Mouse (Mus musculus) neural tube, embryonic 14.5 days (tissue): ENCODE data around the gene Zfp978. TPM values are rescaled to one million over a fixed set of nuclear protein-coding genes. Genes with fewer than 3 reads are reported as not detected.
A peak's percentile ranks its signal among the peaks of the same experiment; 100 is the strongest.
"Not testable (repeated sequence)": the region's sequence is repeated elsewhere in the genome, so short reads cannot be mapped to it uniquely, and the experiment has no call there.

Source experiments
- ATAC-seq: fragments of 200-750 bp; cut with Nextera tagmentation; 2 replicates; pipeline ENCODE4 v1.8.0; 2017; ENCODE audit warnings: low read depth, mild to moderate bottlenecking, moderate TSS enrichment, moderate library complexity
- H3K27ac ChIP-seq: fragments of 300-500 bp; sonication (generic); 2 replicates; pipeline ENCODE4 v1.5.1; 2014; ENCODE audit warnings: low read depth, mild to moderate bottlenecking, control low read depth, low read length, moderate library complexity, mixed read lengths
- H3K27me3 ChIP-seq: fragments of 300-500 bp; sonication (generic); 2 replicates; pipeline ENCODE4 v1.6.1; 2014; ENCODE audit warnings: low read length; ENCODE audit not compliant: control insufficient read depth, insufficient read depth
- H3K36me3 ChIP-seq: fragments of 300-500 bp; sonication (generic); 2 replicates; pipeline ENCODE4 v1.6.1; 2014; ENCODE audit warnings: low read length, mixed read lengths; ENCODE audit not compliant: control insufficient read depth, insufficient read depth
- H3K4me1 ChIP-seq: fragments of 300-500 bp; sonication (generic); 2 replicates; pipeline ENCODE4 v1.6.1; 2014; ENCODE audit warnings: low read length; ENCODE audit not compliant: control insufficient read depth, insufficient read depth
- H3K4me2 ChIP-seq: fragments of 300-500 bp; sonication (generic); 2 replicates; pipeline ENCODE4 v1.6.1; 2014; ENCODE audit warnings: mild to moderate bottlenecking, low read depth, low read length, control low read depth
- H3K4me3 ChIP-seq: fragments of 300-500 bp; sonication (generic); 2 replicates; pipeline ENCODE4 v1.5.1; 2014; ENCODE audit warnings: low read depth, low read length, control low read depth, mixed read lengths
- H3K9ac ChIP-seq: fragments of 300-500 bp; sonication (generic); replicated peaks from 2 replicates; pipeline ENCODE4 v1.6.1; 2014; ENCODE audit warnings: low read depth, mild to moderate bottlenecking, control low read depth, low read length, mixed read lengths
- H3K9me3 ChIP-seq: fragments of 300-500 bp; sonication (generic); 2 replicates; pipeline ENCODE4 v1.6.1; 2016; ENCODE audit warnings: low read length; ENCODE audit not compliant: control insufficient read depth
- WGBS: fragments of 180-500 bp; shearing (Covaris S2); extraction: QIAGEN DNeasy Blood & Tissue Kit; methylation state at CpG from one replicate; pipeline ENCODE4 v1.1.7; 2014; 5-methylcytosine and 5-hydroxymethylcytosine counted together
- polyA plus RNA-seq: library from polyadenylated mRNA; unstranded; fragments of >200 nt; fragmentation: Nextera tagmentation; extraction: Ambion mirVana; gene quantifications from 2 replicates; pipeline ENCODE4 v1.2.1, GENCODE M21; 2014

Gene Zfp978
- polyA plus RNA-seq, 1 experiment from 2014 or later = not detected

GRCm38 (mm10) chr4:147430651-147431050 is 69.5 kb downstream of the Zfp978 start:
- Histone ChIP-seq H3K4me1 (no peaks in the 10 kb centered on the region), H3K36me3 (no peaks in the 10 kb centered on the region), H3K27me3 (no peaks in the 10 kb centered on the region), H3K4me2 (no peak overlapping the region), H3K9me3 (peaks cover 30% of the 10 kb centered on the region), H3K9ac (no peak overlapping the region), H3K4me3 (no peak overlapping the region), H3K27ac (no peak overlapping the region)
- ATAC-seq = no peak

GRCm38 (mm10) chr4:147431696-147432442 is 70.8 kb downstream of the Zfp978 start:
- not testable (repeated sequence) for H3K27me3 ChIP-seq, H3K4me3 ChIP-seq, H3K27ac ChIP-seq, H3K4me2 ChIP-seq, H3K36me3 ChIP-seq, H3K9ac ChIP-seq, H3K4me1 ChIP-seq
- ATAC-seq = peak; percentile 35; the same call in 1 of the 2 replicates
- peaks cover 32% of the 10 kb centered on the region for H3K9me3 ChIP-seq
- 76% methylated on average over 3 of the region's 3 CpGs for WGBS

DNA sequence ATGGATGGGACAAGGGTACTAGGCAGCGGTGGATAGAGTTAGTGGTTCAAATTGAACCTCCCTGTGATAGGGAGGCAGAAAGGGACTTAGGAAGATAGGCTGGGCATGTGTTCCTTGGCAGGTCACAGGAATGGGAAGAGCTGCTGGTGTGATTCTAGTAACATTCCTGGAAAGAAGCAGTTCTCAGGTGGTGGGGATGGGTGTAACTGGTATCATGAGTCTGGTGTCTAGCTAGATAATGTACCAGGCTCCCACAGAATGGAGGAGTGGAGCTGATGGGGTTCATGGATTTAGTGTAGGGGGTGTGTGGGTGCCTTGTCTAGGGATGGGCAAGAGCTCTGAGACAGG is 71.3 kb downstream of the Zfp978 start:
- peaks cover 36% of the 10 kb centered on the region for H3K9me3 ChIP-seq
- H3K27me3 ChIP-seq = no peaks in the 10 kb centered on the region
- no peak overlapping the region for H3K27ac ChIP-seq
- H3K4me2 ChIP-seq = no peak overlapping the region
- WGBS = 94% methylated on average over 1 of the region's 1 CpGs
- H3K36me3 ChIP-seq = no peaks in the 10 kb centered on the region
- no peak overlapping the region for H3K9ac ChIP-seq
- peak; percentile 10; the same call in 1 of the 2 replicates for ATAC-seq
- H3K4me1 ChIP-seq = no peaks in the 10 kb centered on the region
- H3K4me3 ChIP-seq = no peak overlapping the region

GRCm38 (mm10) chr4:147433017-147433416 is 71.9 kb downstream of the Zfp978 start:
- ATAC-seq = no peak
- Histone ChIP-seq H3K4me1 (no peaks in the 10 kb centered on the region), H3K27me3 (no peaks in the 10 kb centered on the region), H3K27ac (no peak overlapping the region), H3K9ac (no peak overlapping the region), H3K4me2 (no peak overlapping the region), H3K36me3 (no peaks in the 10 kb centered on the region), H3K9me3 (peaks cover 36% of the 10 kb centered on the region), H3K4me3 (no peak overlapping the region)
- WGBS = 42% methylated on average over 3 of the region's 3 CpGs

DNA sequence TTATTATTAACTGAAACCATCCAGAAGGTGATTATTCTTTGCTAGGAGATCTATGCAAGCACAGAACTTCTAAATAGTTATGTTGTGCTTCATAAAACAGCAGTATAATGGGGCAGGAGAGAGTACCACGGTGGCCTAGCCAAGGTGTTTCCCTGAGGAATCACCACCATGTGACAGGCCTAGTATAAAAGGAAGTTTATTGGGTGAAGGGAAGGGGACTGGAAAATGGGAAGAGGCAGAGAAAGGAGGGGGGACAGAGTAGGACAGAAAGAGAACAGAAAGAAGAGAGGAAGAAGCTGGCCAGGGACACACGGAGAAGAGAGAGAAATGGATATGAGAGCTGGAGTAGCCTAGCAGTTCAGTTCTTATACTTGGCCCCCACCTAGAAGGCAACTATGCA is 72.8 kb downstream of the Zfp978 start:
- no peak overlapping the region for H3K4me3 ChIP-seq
- no peaks in the 10 kb centered on the region for H3K4me1 ChIP-seq
- 0 out of 2 replicates have a peak, but pooled peaks have one; percentile 28 for ATAC-seq
- WGBS = 42% methylated on average over 2 of the region's 2 CpGs
- no peaks in the 10 kb centered on the region for H3K36me3 ChIP-seq
- H3K27me3 ChIP-seq = no peaks in the 10 kb centered on the region
- H3K4me2 ChIP-seq = no peak overlapping the region
- H3K9me3 ChIP-seq = peaks cover 31% of the 10 kb centered on the region
- no peak overlapping the region for H3K27ac ChIP-seq
- no peak overlapping the region for H3K9ac ChIP-seq

Other genes starting within 250 kb of the Zfp978 start
- 7.6 and 8.3 TPM in 2 replicates for gene Zfp991, start 229.3 kb upstream of the Zfp978 start, polyA plus RNA-seq
- 0.23 and 0.41 TPM in 2 replicates for gene Zfp988, start 55.6 kb upstream of the Zfp978 start, polyA plus RNA-seq
- gene Zfp982, start 131.1 kb downstream of the Zfp978 start, polyA plus RNA-seq = 7.5 and 8.8 TPM in 2 replicates
- 0.98 and 1.0 TPM in 2 replicates for gene Gm16503, start 178.9 kb downstream of the Zfp978 start, polyA plus RNA-seq
- gene Zfp985, start 192.0 kb downstream of the Zfp978 start, polyA plus RNA-seq = 0.27 and 0.44 TPM in 2 replicates